Mouse (Mus musculus): ENCODE results near the gene Ccdc24. TPM values are rescaled to one million over a fixed set of nuclear protein-coding genes. Genes with fewer than 3 reads are reported as not detected.

Gene Ccdc24
- total RNA-seq, 1 experiment = 1.0 TPM

DNA sequence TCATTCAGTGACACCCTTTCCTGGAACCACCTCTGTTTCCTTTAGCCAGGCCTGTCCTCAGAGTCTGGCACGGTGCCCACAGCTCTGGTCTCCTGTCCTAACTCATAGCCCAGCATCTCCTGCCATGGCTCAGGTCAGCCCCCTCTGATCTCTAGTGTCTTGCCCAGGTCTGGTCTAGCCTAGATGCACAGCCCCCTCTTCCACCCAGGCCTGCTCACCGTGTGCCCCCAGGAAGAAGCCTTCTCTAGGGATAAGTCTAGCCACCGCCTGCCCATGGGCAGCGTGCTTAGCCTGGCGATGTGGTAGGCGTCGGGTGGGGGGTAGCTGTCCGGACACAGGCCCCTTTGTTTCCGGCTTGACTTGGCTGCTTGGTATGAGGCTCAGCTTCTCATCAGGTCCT is 17.2 kb downstream of the Ccdc24 start:
- H3K4me3 ChIP-seq (ENCODE audit: insufficient read depth in 1 of 2, low read depth in 1 of 2, low read length in 2 of 2, poor library complexity in 1 of 2, severe bottlenecking in 1 of 2) = no peak overlapping the region
- TF ChIP-seq HCFC1 (IDR thresholded peaks at IDR 0.05; ENCODE audit: borderline replicate concordance, insufficient read depth, low read length) (no peak), ZNF384 (IDR thresholded peaks at IDR 0.05; ENCODE audit: low read depth, low read length) (no peak), ZC3H11A (IDR thresholded peaks at IDR 0.05; ENCODE audit: borderline replicate concordance, low read depth, low read length) (no peak), MAFK (IDR thresholded peaks at IDR 0.05; ENCODE audit: insufficient read depth, low read depth, low read length) (no peak), CHD2 (IDR thresholded peaks at IDR 0.05; ENCODE audit: low read depth, low read length) (no peak)
- no peaks in the 10 kb centered on the region for H3K9me3 ChIP-seq (ENCODE audit: control insufficient read depth, insufficient read depth, low read depth, low read length)
- no peaks in the 10 kb centered on the region for H3K4me1 ChIP-seq (ENCODE audit: control insufficient read depth in 2 of 2, insufficient read depth in 2 of 2, low read length in 2 of 2, poor library complexity in 1 of 2)
- peaks cover 10% of the 10 kb centered on the region; the same call in 1 of the 2 replicates for H3K36me3 ChIP-seq (ENCODE audit: control insufficient read depth, insufficient read depth, low read length, poor library complexity, severe bottlenecking)
- H3K27ac ChIP-seq (ENCODE audit: insufficient read depth, low read depth, low read length, poor library complexity, severe bottlenecking) = no peak overlapping the region
- no peak overlapping the region for H3K9ac ChIP-seq (ENCODE audit: insufficient read depth, low read depth, low read length, poor library complexity, severe bottlenecking)
- in situ Hi-C loops (cut with MboI; ENCODE audit: low sequenced_read_pairs in 2 of 2, unreplicated experiment in 2 of 2) = no loop called here
- no peak for DNase-seq (ENCODE audit: low read depth, low spot score)

GRCm38 (mm10) chr4:117852152-117852868 is 20.0 kb downstream of the Ccdc24 start:
- Histone ChIP-seq H3K4me1 (ENCODE audit: control insufficient read depth in 2 of 2, insufficient read depth in 2 of 2, low read length in 2 of 2, poor library complexity in 1 of 2) (no peaks in the 10 kb centered on the region), H3K27ac (ENCODE audit: insufficient read depth, low read depth, low read length, poor library complexity, severe bottlenecking) (no peak overlapping the region), H3K4me3 (ENCODE audit: insufficient read depth in 1 of 2, low read depth in 1 of 2, low read length in 2 of 2, poor library complexity in 1 of 2, severe bottlenecking in 1 of 2) (no peak overlapping the region), H3K9me3 (ENCODE audit: control insufficient read depth, insufficient read depth, low read depth, low read length) (no peaks in the 10 kb centered on the region), H3K36me3 (ENCODE audit: control insufficient read depth, insufficient read depth, low read length, poor library complexity, severe bottlenecking) (peaks cover 9% of the 10 kb centered on the region; the same call in 1 of the 2 replicates), H3K9ac (ENCODE audit: insufficient read depth, low read depth, low read length, poor library complexity, severe bottlenecking) (no peak overlapping the region)
- in situ Hi-C loops (cut with MboI; ENCODE audit: low sequenced_read_pairs in 2 of 2, unreplicated experiment in 2 of 2) = no loop called here
- TF ChIP-seq ZC3H11A (IDR thresholded peaks at IDR 0.05; ENCODE audit: borderline replicate concordance, low read depth, low read length) (no peak), ZNF384 (IDR thresholded peaks at IDR 0.05; ENCODE audit: low read depth, low read length) (no peak), CHD2 (IDR thresholded peaks at IDR 0.05; ENCODE audit: low read depth, low read length) (no peak), HCFC1 (IDR thresholded peaks at IDR 0.05; ENCODE audit: borderline replicate concordance, insufficient read depth, low read length) (no peak), MAFK (IDR thresholded peaks at IDR 0.05; ENCODE audit: insufficient read depth, low read depth, low read length) (no peak)
- DNase-seq (ENCODE audit: low read depth, low spot score) = no peak

- H3K9me3 ChIP-seq (ENCODE audit: control insufficient read depth, insufficient read depth, low read depth, low read length) = no peaks in the 10 kb centered on the region
- no peak overlapping the region for H3K27ac ChIP-seq (ENCODE audit: insufficient read depth, low read depth, low read length, poor library complexity, severe bottlenecking)
Observed at GRCm38 (mm10) chr4:117850871-117851270, 21.5 kb downstream of the Ccdc24 start.

DNA sequence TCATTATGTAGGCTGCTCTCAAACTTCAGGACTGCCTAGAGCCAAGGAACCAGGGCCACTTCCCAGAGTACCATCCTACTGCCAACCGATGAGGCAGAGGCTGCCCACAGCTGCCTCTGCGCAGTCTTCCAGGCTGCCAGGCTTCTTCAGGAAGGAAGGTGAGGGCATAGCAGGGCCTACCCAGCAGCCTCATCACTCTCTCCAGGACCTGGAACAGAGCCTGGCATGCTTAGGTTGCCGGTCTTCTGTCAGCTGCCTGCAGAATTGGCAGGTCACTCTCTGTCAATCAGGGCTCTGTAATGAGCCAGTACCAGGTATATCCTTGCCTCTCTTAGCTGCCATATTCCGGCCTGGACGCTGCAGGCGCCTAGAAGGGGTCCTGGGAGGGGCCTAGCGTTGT is 22.2 kb downstream of the Ccdc24 start:
- Histone ChIP-seq H3K9me3 (ENCODE audit: control insufficient read depth, insufficient read depth, low read depth, low read length) (no peaks in the 10 kb centered on the region), H3K36me3 (ENCODE audit: control insufficient read depth, insufficient read depth, low read length, poor library complexity, severe bottlenecking) (peaks cover 8% of the 10 kb centered on the region; the same call in 1 of the 2 replicates), H3K4me3 (ENCODE audit: insufficient read depth in 1 of 2, low read depth in 1 of 2, low read length in 2 of 2, poor library complexity in 1 of 2, severe bottlenecking in 1 of 2) (no peak overlapping the region), H3K4me1 (ENCODE audit: control insufficient read depth in 2 of 2, insufficient read depth in 2 of 2, low read length in 2 of 2, poor library complexity in 1 of 2) (no peaks in the 10 kb centered on the region), H3K9ac (ENCODE audit: insufficient read depth, low read depth, low read length, poor library complexity, severe bottlenecking) (no peak overlapping the region), H3K27ac (ENCODE audit: insufficient read depth, low read depth, low read length, poor library complexity, severe bottlenecking) (no peak overlapping the region)
- DNase-seq (ENCODE audit: low read depth, low spot score) = no peak
- TF ChIP-seq CHD2 (IDR thresholded peaks at IDR 0.05; ENCODE audit: low read depth, low read length) (no peak), HCFC1 (IDR thresholded peaks at IDR 0.05; ENCODE audit: borderline replicate concordance, insufficient read depth, low read length) (no peak), ZNF384 (IDR thresholded peaks at IDR 0.05; ENCODE audit: low read depth, low read length) (no peak)
- in situ Hi-C loops (cut with MboI; ENCODE audit: low sequenced_read_pairs in 2 of 2, unreplicated experiment in 2 of 2) = no loop called here

More at GRCm38 (mm10) chr4:117850871-117851270, 21.5 kb downstream of the Ccdc24 start:
- no peak for DNase-seq (ENCODE audit: low read depth, low spot score)
- Histone ChIP-seq H3K4me1 (ENCODE audit: control insufficient read depth in 2 of 2, insufficient read depth in 2 of 2, low read length in 2 of 2, poor library complexity in 1 of 2) (no peaks in the 10 kb centered on the region), H3K36me3 (ENCODE audit: control insufficient read depth, insufficient read depth, low read length, poor library complexity, severe bottlenecking) (peaks cover 3% of the 10 kb centered on the region; the same call in 1 of the 2 replicates), H3K9ac (ENCODE audit: insufficient read depth, low read depth, low read length, poor library complexity, severe bottlenecking) (no peak overlapping the region), H3K4me3 (ENCODE audit: insufficient read depth in 1 of 2, low read depth in 1 of 2, low read length in 2 of 2, poor library complexity in 1 of 2, severe bottlenecking in 1 of 2) (no peak overlapping the region)
- in situ Hi-C loops (cut with MboI; ENCODE audit: low sequenced_read_pairs in 2 of 2, unreplicated experiment in 2 of 2) = no loop called here
- TF ChIP-seq MAFK (IDR thresholded peaks at IDR 0.05; ENCODE audit: insufficient read depth, low read depth, low read length) (no peak), ZNF384 (IDR thresholded peaks at IDR 0.05; ENCODE audit: low read depth, low read length) (no peak), HCFC1 (IDR thresholded peaks at IDR 0.05; ENCODE audit: borderline replicate concordance, insufficient read depth, low read length) (no peak), CHD2 (IDR thresholded peaks at IDR 0.05; ENCODE audit: low read depth, low read length) (no peak)

Measured in ES-E14 (cell line).